Mouse (Mus musculus) layer of hippocampus, adult 18-20 months (tissue): ENCODE measurements around the gene Grip1. TPM values are rescaled to one million over a fixed set of nuclear protein-coding genes. Genes with fewer than 3 reads are reported as not detected.

Source experiments
- DNase-seq, 2 experiments: peaks; one replicate each; pipeline ENCODE4 v3.0.0; 2022; ENCODE audit warnings: low spot score in 2 of 2
- total RNA-seq, 2 experiments: library from RNA; stranded (reverse); gene quantifications; 2 replicates each; pipeline ENCODE4 v1.2.3; 2021

Gene Grip1
- total RNA-seq, 2 experiments from 2014 or later = 23.3 to 25.4 TPM

DNA sequence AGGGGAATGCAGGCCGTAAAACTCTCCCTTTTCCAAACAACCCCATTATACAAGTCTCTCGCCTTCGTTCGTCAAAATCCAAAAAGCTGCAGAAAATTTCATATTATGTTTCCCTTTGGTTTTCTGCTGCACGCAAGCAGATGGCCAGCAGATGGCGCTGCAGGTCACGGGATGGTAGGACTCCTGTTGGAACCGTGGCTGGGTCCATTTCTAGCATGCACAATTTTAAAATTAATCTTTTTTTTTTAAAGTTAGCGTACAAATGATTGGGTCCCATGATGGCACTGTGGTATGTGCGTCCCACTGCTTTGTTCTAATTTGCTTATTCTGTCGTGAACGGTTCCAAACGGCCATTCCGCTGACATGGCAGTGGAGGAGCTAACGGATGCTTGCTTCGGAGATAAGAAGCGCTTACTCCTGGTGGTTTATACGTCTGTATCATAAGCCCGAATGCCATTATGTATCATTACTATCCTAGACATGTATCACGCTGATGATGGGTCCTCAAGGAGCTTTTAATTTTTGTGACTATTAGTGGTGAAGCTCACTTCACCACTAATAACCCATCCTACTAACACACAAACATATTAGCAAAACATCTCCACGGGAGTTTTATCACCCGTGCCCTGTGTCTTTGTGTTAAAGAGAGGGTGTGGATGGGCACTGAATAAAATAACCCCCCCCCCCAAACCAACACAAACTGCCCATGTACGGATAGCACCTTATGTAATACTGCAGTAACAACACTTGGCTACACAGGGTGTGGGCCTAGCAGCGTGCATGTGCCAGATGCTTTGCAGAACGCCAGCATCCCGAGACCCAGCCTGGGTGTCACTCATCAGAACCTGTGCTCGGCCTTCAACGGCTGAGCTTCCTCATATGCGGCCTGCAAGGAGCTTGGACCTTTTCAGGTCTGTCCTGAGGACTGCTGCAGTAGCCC lies 193.1 kb downstream of the Grip1 start:
- DNase-seq = peak; percentile 20 to 64

- no peak for DNase-seq
Measured at GRCm38 (mm10) chr10:119660677-119661353, 207.2 kb downstream of the Grip1 start.

- DNase-seq = no peak
Measured at GRCm38 (mm10) chr10:119663586-119663985, 210.0 kb downstream of the Grip1 start.

DNA sequence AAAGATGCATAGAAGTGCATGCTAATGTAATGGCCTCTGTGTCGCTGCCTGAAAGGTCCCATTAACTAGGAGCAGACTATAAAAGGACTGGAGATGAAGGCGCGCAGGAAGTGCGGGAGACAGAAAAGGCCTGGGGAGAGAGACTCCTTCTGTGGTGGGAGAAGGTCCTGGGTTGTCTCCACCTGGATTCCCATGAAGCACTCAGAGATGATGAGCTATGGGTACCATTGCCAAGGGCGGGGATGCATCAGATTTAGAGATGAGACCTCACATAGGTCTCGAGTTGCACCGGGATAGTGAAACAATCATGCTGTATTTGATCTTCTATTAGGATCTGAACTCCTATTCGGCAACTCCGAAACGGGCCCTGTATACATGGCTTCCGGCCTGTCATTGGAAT lies 212.8 kb downstream of the Grip1 start:
- DNase-seq = no peak

GRCm38 (mm10) chr10:119670456-119670855 lies 216.8 kb downstream of the Grip1 start:
- no peak for DNase-seq

- DNase-seq = no peak
Measured at GRCm38 (mm10) chr10:119684377-119684826, 230.8 kb downstream of the Grip1 start.

- peak; percentile 49 to 68 for DNase-seq
Measured at GRCm38 (mm10) chr10:119691358-119692083, 237.9 kb downstream of the Grip1 start.

GRCm38 (mm10) chr10:119692284-119692890 lies 238.8 kb downstream of the Grip1 start:
- DNase-seq = peak in 1 of 2 experiments; percentile 11

DNA sequence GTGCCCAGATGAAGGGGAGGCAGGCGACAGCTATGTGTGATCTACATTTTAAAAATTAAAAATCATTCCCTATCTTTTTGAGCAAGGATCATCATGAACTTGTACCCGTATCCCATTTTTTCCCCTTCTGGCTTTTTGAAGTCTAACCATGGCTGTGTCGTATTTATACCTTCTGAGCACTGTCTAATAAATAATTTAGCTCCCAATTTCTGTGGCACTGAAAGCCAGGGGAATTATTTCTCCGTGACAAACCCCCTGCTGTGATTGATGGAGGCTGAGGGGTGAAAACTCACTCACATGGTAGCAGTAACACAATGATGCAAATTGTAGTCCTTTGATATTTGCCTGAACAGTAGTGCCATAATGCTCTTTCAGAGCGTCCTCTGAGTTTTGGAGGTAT lies 239.8 kb downstream of the Grip1 start:
- peak in 1 of 2 experiments; percentile 3 for DNase-seq

DNA sequence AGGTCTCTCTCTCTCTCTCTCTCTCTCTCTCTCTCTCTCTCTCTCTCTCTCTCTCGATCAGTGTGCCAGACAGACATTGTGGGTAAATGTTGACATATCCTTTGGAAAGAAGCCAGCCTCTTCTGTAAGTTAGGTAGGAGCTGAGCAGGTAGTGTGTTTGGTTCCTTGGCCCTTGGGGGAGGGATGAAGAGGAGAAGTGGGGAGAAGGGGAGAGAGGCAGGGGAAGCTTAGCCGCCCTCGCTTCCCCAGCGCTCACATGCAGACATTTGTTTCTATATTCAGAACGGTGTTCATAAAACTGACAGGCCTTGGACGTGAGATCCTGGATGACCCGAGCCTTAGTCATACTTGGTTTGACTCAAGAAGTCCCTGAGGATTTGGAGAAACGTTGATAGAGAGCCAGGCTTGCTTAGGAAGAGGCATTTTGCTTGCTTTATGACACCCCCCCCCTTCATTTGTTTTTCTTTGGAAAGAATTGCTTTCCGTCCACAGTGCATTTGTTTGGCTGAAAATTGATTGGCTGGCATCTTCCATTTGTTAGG lies 243.7 kb downstream of the Grip1 start:
- DNase-seq = no peak

GRCm38 (mm10) chr10:119705348-119705747 lies 251.7 kb downstream of the Grip1 start:
- DNase-seq = no peak

GRCm38 (mm10) chr10:119706281-119706680 lies 252.7 kb downstream of the Grip1 start:
- DNase-seq = peak in 1 of 2 experiments; percentile 45

DNA sequence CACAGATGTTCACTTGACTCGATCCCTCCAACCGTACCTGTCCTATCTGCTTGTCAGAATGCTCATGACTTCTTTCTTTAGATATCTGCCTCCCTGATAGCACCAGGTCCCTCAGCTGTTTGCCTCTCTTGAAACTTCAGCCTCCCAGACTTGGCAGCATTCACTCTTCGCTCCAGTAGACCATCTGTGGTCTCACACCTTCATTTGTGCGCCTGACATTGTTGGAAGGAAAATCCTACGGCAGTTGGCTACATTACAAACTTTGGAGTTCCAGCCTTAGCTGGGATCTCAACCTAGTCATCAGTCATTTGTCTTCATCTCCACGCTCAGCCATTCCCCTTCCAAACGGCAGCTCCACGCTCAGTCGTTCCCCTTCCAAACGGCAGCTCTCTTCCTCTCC lies 253.4 kb downstream of the Grip1 start:
- DNase-seq = no peak

GRCm38 (mm10) chr10:119721887-119722286 lies 268.3 kb downstream of the Grip1 start:
- no peak for DNase-seq

GRCm38 (mm10) chr10:119722471-119722870 lies 268.8 kb downstream of the Grip1 start:
- no peak for DNase-seq

DNA sequence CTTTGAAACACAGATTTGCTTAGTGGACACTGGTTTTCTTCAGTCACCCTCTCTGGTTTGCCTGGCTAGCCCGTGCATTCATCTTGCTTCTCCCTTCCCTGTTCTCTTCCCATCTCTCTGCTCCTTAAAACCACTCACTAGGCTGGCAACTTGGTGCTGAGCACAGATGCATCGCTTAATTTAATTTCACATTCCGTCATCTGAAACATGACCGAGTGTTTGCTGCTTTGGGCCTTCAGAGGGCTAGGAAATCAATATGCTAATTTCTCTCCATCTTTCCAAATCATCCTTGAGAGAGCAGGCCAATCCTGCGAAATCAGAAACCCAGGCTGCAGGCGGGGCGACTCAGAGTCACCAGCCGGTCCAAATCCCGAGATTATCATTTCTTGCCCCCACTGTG lies 270.0 kb downstream of the Grip1 start:
- DNase-seq = no peak

DNA sequence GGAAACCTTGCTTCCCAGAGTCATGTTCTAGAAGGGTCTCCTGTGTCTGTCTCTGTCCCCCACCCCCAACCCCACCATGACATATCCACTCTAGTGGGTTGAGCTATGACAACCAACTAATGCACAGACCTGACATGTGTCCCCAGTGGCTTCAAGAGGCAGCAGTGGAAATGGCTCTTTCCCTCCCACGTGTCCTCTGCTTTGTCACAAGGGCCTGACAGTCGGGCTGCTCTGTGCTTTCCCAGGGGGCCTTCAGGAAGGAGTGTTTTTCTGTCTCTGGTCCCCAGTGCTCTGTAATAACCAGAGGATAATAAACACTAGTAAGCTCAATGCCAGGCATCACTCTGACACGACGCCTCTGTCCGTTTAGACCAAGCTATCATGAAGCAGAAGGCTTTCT lies 271.7 kb downstream of the Grip1 start:
- DNase-seq = no peak

DNA sequence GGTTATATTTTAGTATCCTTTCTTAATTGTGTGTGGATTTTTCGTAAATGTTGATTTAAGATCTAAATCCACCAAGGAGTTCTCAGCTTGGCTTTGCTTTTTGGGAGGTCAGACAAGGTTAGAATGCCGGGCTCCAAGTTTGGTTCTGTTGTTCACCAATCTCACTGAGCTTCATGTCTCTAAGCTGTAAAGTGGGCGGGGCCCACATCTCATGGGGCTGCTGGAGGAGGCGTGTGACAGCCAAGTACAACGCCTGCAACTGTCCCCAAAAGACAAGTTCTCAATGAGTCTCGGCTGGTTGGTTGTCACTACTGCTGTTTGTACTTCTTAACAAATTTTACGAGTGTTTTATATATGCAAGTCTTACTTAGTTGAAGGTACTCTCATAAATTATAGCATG lies 272.3 kb downstream of the Grip1 start:
- no peak for DNase-seq

GRCm38 (mm10) chr10:119726921-119727320 lies 273.3 kb downstream of the Grip1 start:
- no peak for DNase-seq

- DNase-seq = no peak
Measured at GRCm38 (mm10) chr10:119730206-119730605, 276.6 kb downstream of the Grip1 start.
